Mouse (Mus musculus) spleen, adult 2 months (tissue): ENCODE measurements around the gene Pla2g1b. TPM values are rescaled to one million over a fixed set of nuclear protein-coding genes. Genes with fewer than 3 reads are reported as not detected.

Source experiments
- DNase-seq, 2 experiments: peaks; one replicate each; pipeline versions ENCODE4 v3.0.0 to v3.0.0-alpha.2; 2012 to 2021; ENCODE audit warnings: low spot score in 2 of 2, low read depth in 1 of 2
- H3K27ac ChIP-seq: fragments of 200-500 bp; 2 replicates; pipeline ENCODE4 v1.5.1; 2012; ENCODE audit warnings: low read length, inconsistent platforms; ENCODE audit not compliant: insufficient read depth
- H3K27me3 ChIP-seq: fragments of 200-500 bp; 2 replicates; pipeline ENCODE4 v1.6.1; 2012; ENCODE audit warnings: mild to moderate bottlenecking, moderate library complexity, low read length, inconsistent platforms; ENCODE audit not compliant: control insufficient read depth, insufficient read depth
- H3K36me3 ChIP-seq: fragments of 200-500 bp; 2 replicates; pipeline ENCODE4 v1.6.1; 2012; ENCODE audit warnings: mild to moderate bottlenecking, low read length, inconsistent platforms; ENCODE audit not compliant: control insufficient read depth, insufficient read depth
- H3K4me1 ChIP-seq: fragments of 200-500 bp; 2 replicates; pipeline ENCODE4 v1.6.1; 2011; ENCODE audit warnings: inconsistent platforms; ENCODE audit not compliant: control insufficient read depth, insufficient read depth, insufficient read length
- H3K4me3 ChIP-seq: fragments of 200-500 bp; 2 replicates; pipeline ENCODE4 v1.5.1; 2011; ENCODE audit warnings: mild to moderate bottlenecking, inconsistent platforms; ENCODE audit not compliant: insufficient read depth, insufficient read length; ENCODE audit errors: extremely low read depth
- CTCF ChIP-seq: fragments of 200-500 bp; IDR thresholded peaks from 2 replicates; pipeline ENCODE4 v1.5.1; 2011; ENCODE audit warnings: mild to moderate bottlenecking, inconsistent platforms; ENCODE audit not compliant: insufficient read depth, insufficient read length, insufficient replicate concordance; ENCODE audit errors: extremely low read depth
- POLR2A ChIP-seq: fragments of 200-500 bp; IDR thresholded peaks from 2 replicates; pipeline ENCODE4 v1.6.1; 2011; ENCODE audit warnings: low read depth, low read length, inconsistent platforms
- WGBS: fragments of 180-500 bp; shearing (Covaris S2); methylation state at CpG from one replicate; pipeline ENCODE4 v1.1.7; 2018; 5-methylcytosine and 5-hydroxymethylcytosine counted together
- polyA plus RNA-seq: library from polyadenylated mRNA; depleted of rRNA; stranded (reverse); fragments of >200 nt; gene quantifications from 2 replicates; pipeline ENCODE4 v1.2.3, GENCODE M21; 2012

Gene Pla2g1b
- polyA plus RNA-seq, 1 experiment = 284 TPM

GRCm38 (mm10) chr5:115449247-115449646 lies 16.8 kb upstream of the Pla2g1b start:
- DNase-seq = no peak
- no peaks in the 10 kb centered on the region for H3K4me1 ChIP-seq
- no peak overlapping the region for H3K27ac ChIP-seq
- 0 out of 2 replicates have a peak, but pooled peaks cover 2% of the 10 kb centered on the region for H3K27me3 ChIP-seq
- TF ChIP-seq POLR2A (no peak), CTCF (no peak)
- H3K4me3 ChIP-seq = no peak overlapping the region
- no peaks in the 10 kb centered on the region for H3K36me3 ChIP-seq
- WGBS = 81% methylated on average over 3 of the region's 3 CpGs

GRCm38 (mm10) chr5:115450410-115451317 lies 15.4 kb upstream of the Pla2g1b start:
- WGBS = 90% methylated on average over 27 of the region's 27 CpGs
- H3K36me3 ChIP-seq = no peaks in the 10 kb centered on the region
- no peak overlapping the region for H3K27ac ChIP-seq
- no peaks in the 10 kb centered on the region for H3K4me1 ChIP-seq
- TF ChIP-seq POLR2A (no peak), CTCF (no peak)
- no peak overlapping the region for H3K4me3 ChIP-seq
- H3K27me3 ChIP-seq = 0 out of 2 replicates have a peak, but pooled peaks cover 2% of the 10 kb centered on the region
- no peak for DNase-seq

GRCm38 (mm10) chr5:115454422-115455090 lies 11.5 kb upstream of the Pla2g1b start:
- Histone ChIP-seq H3K4me1 (no peaks in the 10 kb centered on the region), H3K27me3 (0 out of 2 replicates have a peak, but pooled peaks cover 2% of the 10 kb centered on the region), H3K27ac (no peak overlapping the region), H3K4me3 (no peak overlapping the region), H3K36me3 (no peaks in the 10 kb centered on the region)
- TF ChIP-seq CTCF = no peak
- no peak for TF ChIP-seq POLR2A
- 86% methylated on average over 12 of the region's 12 CpGs for WGBS
- no peak for DNase-seq

GRCm38 (mm10) chr5:115455838-115456237 lies 10.2 kb upstream of the Pla2g1b start:
- 66% methylated on average over 7 of the region's 7 CpGs for WGBS

DNA sequence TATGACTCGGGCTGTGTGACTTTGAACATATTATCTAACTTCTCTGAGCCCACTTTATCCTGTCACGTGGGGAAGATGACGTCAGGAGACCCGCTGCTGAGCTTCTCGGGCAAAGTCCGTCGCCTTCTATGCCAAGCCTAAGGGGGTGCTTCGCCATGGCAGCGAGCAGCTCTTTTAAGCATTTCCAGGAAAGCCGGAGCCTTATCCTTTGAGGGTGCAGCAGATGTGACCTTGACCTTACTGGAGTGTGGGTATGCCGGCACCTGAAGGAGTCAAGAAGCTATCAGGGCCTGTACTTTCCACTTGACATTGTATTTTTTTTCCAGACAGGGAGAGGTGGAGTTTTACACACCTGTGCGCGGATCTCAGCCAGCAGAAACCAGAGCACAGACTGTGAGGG lies 7.1 kb upstream of the Pla2g1b start:
- no peak overlapping the region for H3K4me3 ChIP-seq
- no peak for DNase-seq
- no peak overlapping the region for H3K27ac ChIP-seq
- TF ChIP-seq CTCF = no peak
- TF ChIP-seq POLR2A = no peak
- no peaks in the 10 kb centered on the region for H3K27me3 ChIP-seq
- H3K4me1 ChIP-seq = no peaks in the 10 kb centered on the region
- H3K36me3 ChIP-seq = no peaks in the 10 kb centered on the region
- 72% methylated on average over 13 of the region's 13 CpGs for WGBS

More at GRCm38 (mm10) chr5:115455838-115456237, 10.2 kb upstream of the Pla2g1b start:
- 0 out of 2 replicates have a peak, but pooled peaks cover 2% of the 10 kb centered on the region for H3K27me3 ChIP-seq
- DNase-seq = no peak
- TF ChIP-seq CTCF = no peak
- TF ChIP-seq POLR2A = no peak
- no peak overlapping the region for H3K4me3 ChIP-seq
- no peaks in the 10 kb centered on the region for H3K4me1 ChIP-seq
- no peak overlapping the region for H3K27ac ChIP-seq
- H3K36me3 ChIP-seq = no peaks in the 10 kb centered on the region

GRCm38 (mm10) chr5:115464408-115465115 lies 1.5 kb upstream of the Pla2g1b start:
- Histone ChIP-seq H3K27me3 (0 out of 2 replicates have a peak, but pooled peaks cover 1% of the 10 kb centered on the region), H3K4me3 (no peak overlapping the region), H3K36me3 (no peaks in the 10 kb centered on the region), H3K4me1 (no peaks in the 10 kb centered on the region), H3K27ac (no peak overlapping the region)
- 86% methylated on average over 18 of the region's 18 CpGs for WGBS
- DNase-seq = no peak
- no peak for TF ChIP-seq POLR2A
- TF ChIP-seq CTCF = no peak
